Mouse (Mus musculus) forebrain, embryonic 11.5 days (tissue): Measurements from ENCODE around the gene Dctn2. TPM values are rescaled to one million over a fixed set of nuclear protein-coding genes. Genes with fewer than 3 reads are reported as not detected.

Experiments
- ATAC-seq: fragments of 200-750 bp; cut with Nextera tagmentation; replicated peaks from 2 replicates; pipeline ENCODE4 v1.8.0; 2017; ENCODE audit warnings: moderate TSS enrichment; ENCODE audit not compliant: low FRiP score
- DNase-seq: peaks from one replicate; pipeline ENCODE4 v3.0.0-alpha.2; 2017; ENCODE audit warnings: low spot score
- H3K27ac ChIP-seq: fragments of 300-500 bp; sonication (generic); 2 replicates; pipeline ENCODE4 v1.5.1; 2014; ENCODE audit warnings: low read depth, low read length
- H3K27me3 ChIP-seq: fragments of 300-500 bp; sonication (generic); 2 replicates; pipeline ENCODE4 v1.6.1; 2014; ENCODE audit warnings: mild to moderate bottlenecking, low read length, mixed read lengths; ENCODE audit not compliant: control insufficient read depth, insufficient read depth
- H3K36me3 ChIP-seq: fragments of 300-500 bp; sonication (generic); 2 replicates; pipeline ENCODE4 v1.6.1; 2014; ENCODE audit warnings: mild to moderate bottlenecking, low read length, moderate library complexity, mixed read lengths; ENCODE audit not compliant: control insufficient read depth, insufficient read depth
- H3K4me1 ChIP-seq: fragments of 300-500 bp; sonication (generic); replicated peaks from 2 replicates; pipeline ENCODE4 v1.6.1; 2014; ENCODE audit warnings: low read length, mixed read lengths; ENCODE audit not compliant: control insufficient read depth, insufficient read depth
- H3K4me2 ChIP-seq: fragments of 300-500 bp; sonication (generic); 2 replicates; pipeline ENCODE4 v1.6.1; 2014; ENCODE audit warnings: low read depth, mild to moderate bottlenecking, low read length, moderate library complexity, mixed read lengths; ENCODE audit not compliant: severe bottlenecking
- H3K4me3 ChIP-seq: fragments of 300-500 bp; sonication (generic); 2 replicates; pipeline ENCODE4 v1.5.1; 2014; ENCODE audit warnings: low read depth, low read length
- H3K9ac ChIP-seq: fragments of 300-500 bp; sonication (generic); 2 replicates; pipeline ENCODE4 v1.6.1; 2014; ENCODE audit warnings: low read length
- H3K9me3 ChIP-seq: fragments of 300-500 bp; sonication (generic); 2 replicates; pipeline ENCODE4 v1.6.1; 2016; ENCODE audit warnings: low read length, mixed read lengths; ENCODE audit not compliant: control insufficient read depth
- WGBS: fragments of 180-500 bp; shearing (Covaris S2); extraction: QIAGEN DNeasy Blood & Tissue Kit; methylation state at CpG from one replicate; pipeline ENCODE4 v1.1.7; 2014; 5-methylcytosine and 5-hydroxymethylcytosine counted together
- polyA plus RNA-seq: library from polyadenylated mRNA; unstranded; fragments of >200 nt; fragmentation: Nextera tagmentation; extraction: Ambion mirVana; gene quantifications from 2 replicates; pipeline ENCODE4 v1.2.1, GENCODE M21; 2014

Dctn2 gene
- polyA plus RNA-seq, 1 experiment from 2014 or later = 202 TPM

- H3K4me2 ChIP-seq = no peak overlapping the region
- no peaks in the 10 kb centered on the region for H3K9me3 ChIP-seq
- WGBS = 88% methylated on average over 13 of the region's 13 CpGs
- DNase-seq (peak; percentile 43), ATAC-seq (no peak)
- H3K9ac ChIP-seq = no peak overlapping the region
- peaks cover 13% of the 10 kb centered on the region for H3K4me1 ChIP-seq
- H3K4me3 ChIP-seq = no peak overlapping the region
- H3K27me3 ChIP-seq = no peaks in the 10 kb centered on the region
- peaks cover 22% of the 10 kb centered on the region for H3K36me3 ChIP-seq
- H3K27ac ChIP-seq = no peak overlapping the region
Measured at GRCm38 (mm10) chr10:127282620-127283215, 16.6 kb downstream of the Dctn2 start.

GRCm38 (mm10) chr10:127284105-127284622, 18.0 kb downstream of the Dctn2 start:
- WGBS = 92% methylated on average over 7 of the region's 7 CpGs
- no peak for ATAC-seq
- Histone ChIP-seq H3K27me3 (no peaks in the 10 kb centered on the region), H3K36me3 (peaks cover 22% of the 10 kb centered on the region), H3K4me2 (no peak overlapping the region), H3K9me3 (no peaks in the 10 kb centered on the region), H3K9ac (no peak overlapping the region), H3K4me3 (no peak overlapping the region), H3K4me1 (peaks cover 15% of the 10 kb centered on the region), H3K27ac (no peak overlapping the region)
- DNase-seq = peak; percentile 51

DNA sequence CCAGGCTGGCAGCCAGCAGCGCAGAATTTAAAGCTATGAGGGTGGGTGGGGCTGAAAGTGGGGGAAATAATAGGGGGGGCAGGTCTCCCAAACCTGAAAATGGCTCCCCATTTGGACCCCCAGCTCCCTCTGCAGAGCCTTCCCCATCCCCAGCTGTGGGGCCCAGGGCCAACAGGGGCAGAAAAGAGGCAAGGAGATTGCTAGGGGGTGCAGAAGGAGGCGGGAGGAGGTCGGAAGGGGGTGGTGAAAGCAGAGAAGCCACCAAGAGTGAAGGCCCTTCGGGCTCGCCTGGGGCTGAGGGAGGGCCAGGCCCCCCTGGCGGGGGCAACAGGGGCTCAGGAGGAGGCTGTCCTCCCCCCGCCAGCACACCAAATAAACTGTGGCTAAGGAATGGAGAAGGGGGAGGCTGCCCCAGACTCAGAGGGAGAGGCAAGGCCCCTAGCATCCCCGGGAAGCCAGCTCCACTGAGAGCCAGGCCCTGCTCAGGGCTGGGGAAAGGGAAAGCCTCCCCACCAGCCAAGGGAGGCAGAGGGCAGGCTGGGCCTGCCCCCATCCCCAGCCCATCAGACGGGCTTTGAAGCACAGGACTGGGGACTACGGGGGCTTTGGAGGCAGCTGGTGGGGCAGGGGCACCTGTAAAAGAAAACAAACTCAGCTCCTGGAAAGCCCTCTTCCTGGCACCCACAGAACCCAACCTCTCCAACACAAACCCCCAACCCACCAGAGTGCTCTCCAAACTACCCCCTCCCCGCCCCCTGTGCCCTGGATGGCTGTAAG, 18.7 kb downstream of the Dctn2 start:
- H3K4me3 ChIP-seq = no peak overlapping the region

DNA sequence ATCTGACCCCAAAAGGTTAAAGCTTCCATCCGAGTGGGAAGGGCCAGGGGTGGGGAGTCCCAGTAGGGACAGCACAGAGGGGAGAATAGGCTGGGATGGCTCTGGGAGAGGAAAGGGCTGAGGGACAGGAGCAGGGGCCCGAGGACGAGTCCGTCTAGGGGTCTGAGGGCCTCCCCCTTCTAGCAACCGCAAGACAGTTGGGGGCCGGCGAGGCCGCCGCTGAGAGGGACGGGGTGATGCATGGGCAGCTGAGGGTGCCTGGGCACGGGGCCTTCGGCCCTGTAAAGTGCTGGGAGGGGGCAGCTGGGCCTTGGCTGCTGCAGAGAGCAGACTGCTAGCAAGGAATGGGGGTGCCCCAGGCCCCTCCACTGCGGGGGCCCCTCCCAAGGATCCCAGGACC, 19.5 kb downstream of the Dctn2 start:
- H3K4me1 ChIP-seq = peaks cover 15% of the 10 kb centered on the region
- H3K36me3 ChIP-seq = peaks cover 20% of the 10 kb centered on the region; the same call in 1 of the 2 replicates
- no peak overlapping the region for H3K4me3 ChIP-seq
- WGBS = 70% methylated on average over 9 of the region's 13 CpGs
- H3K9me3 ChIP-seq = no peaks in the 10 kb centered on the region
- H3K27ac ChIP-seq = no peak overlapping the region
- no peaks in the 10 kb centered on the region for H3K27me3 ChIP-seq
- H3K9ac ChIP-seq = no peak overlapping the region
- ATAC-seq = no peak
- no peak overlapping the region for H3K4me2 ChIP-seq
- no peak for DNase-seq

More for the DNA sequence above, 18.7 kb downstream of the Dctn2 start:
- no peak overlapping the region for H3K27ac ChIP-seq
- H3K4me1 ChIP-seq = peaks cover 15% of the 10 kb centered on the region
- H3K4me2 ChIP-seq = no peak overlapping the region
- peaks cover 20% of the 10 kb centered on the region; the same call in 1 of the 2 replicates for H3K36me3 ChIP-seq
- no peaks in the 10 kb centered on the region for H3K27me3 ChIP-seq
- H3K9ac ChIP-seq = peak overlapping the region; percentile 20; the same call in 1 of the 2 replicates
- H3K9me3 ChIP-seq = no peaks in the 10 kb centered on the region
- DNase-seq = peak; percentile 47
- no peak for ATAC-seq
- 74% methylated on average over 11 of the region's 11 CpGs for WGBS

GRCm38 (mm10) chr10:127286194-127286593, 20.0 kb downstream of the Dctn2 start:
- Histone ChIP-seq H3K36me3 (peaks cover 20% of the 10 kb centered on the region; the same call in 1 of the 2 replicates), H3K9ac (no peak overlapping the region; the same call in 1 of the 2 replicates), H3K4me1 (peaks cover 15% of the 10 kb centered on the region), H3K27me3 (no peaks in the 10 kb centered on the region), H3K4me3 (peak overlapping the region; percentile 49; the same call in 1 of the 2 replicates), H3K9me3 (no peaks in the 10 kb centered on the region), H3K4me2 (peak overlapping the region; percentile 13; the same call in 1 of the 2 replicates), H3K27ac (no peak overlapping the region)
- 78% methylated on average over 7 of the region's 7 CpGs for WGBS
- ATAC-seq (no peak), DNase-seq (no peak)

GRCm38 (mm10) chr10:127286730-127287129, 20.6 kb downstream of the Dctn2 start:
- no peak overlapping the region; the same call in 1 of the 2 replicates for H3K9ac ChIP-seq
- 57% methylated on average over 7 of the region's 7 CpGs for WGBS
- H3K4me3 ChIP-seq = peak overlapping the region; percentile 49; the same call in 1 of the 2 replicates
- no peak for DNase-seq
- H3K27me3 ChIP-seq = no peaks in the 10 kb centered on the region
- no peak overlapping the region for H3K27ac ChIP-seq
- ATAC-seq = no peak
- peaks cover 20% of the 10 kb centered on the region; the same call in 1 of the 2 replicates for H3K36me3 ChIP-seq
- H3K4me1 ChIP-seq = peaks cover 17% of the 10 kb centered on the region
- peak overlapping the region; percentile 90; the same call in 1 of the 2 replicates for H3K4me2 ChIP-seq
- no peaks in the 10 kb centered on the region for H3K9me3 ChIP-seq

GRCm38 (mm10) chr10:127287271-127287935, 21.2 kb downstream of the Dctn2 start:
- H3K27me3 ChIP-seq = no peaks in the 10 kb centered on the region
- peak overlapping the region; percentile 65 for H3K9ac ChIP-seq
- peak overlapping the region; percentile 90 for H3K4me2 ChIP-seq
- no peaks in the 10 kb centered on the region for H3K9me3 ChIP-seq
- H3K27ac ChIP-seq = peak overlapping the region; percentile 96
- WGBS = 78% methylated on average over 15 of the region's 15 CpGs
- H3K36me3 ChIP-seq = peaks cover 16% of the 10 kb centered on the region; the same call in 1 of the 2 replicates
- ATAC-seq = no peak
- H3K4me3 ChIP-seq = peak overlapping the region; percentile 49
- no peak for DNase-seq
- H3K4me1 ChIP-seq = peaks cover 20% of the 10 kb centered on the region

GRCm38 (mm10) chr10:127287936-127288293, 21.7 kb downstream of the Dctn2 start:
- Histone ChIP-seq H3K27me3 (no peaks in the 10 kb centered on the region), H3K4me1 (peaks cover 21% of the 10 kb centered on the region), H3K27ac (peak overlapping the region; percentile 96), H3K9me3 (no peaks in the 10 kb centered on the region), H3K9ac (peak overlapping the region; percentile 65), H3K4me2 (peak overlapping the region; percentile 90), H3K4me3 (peak overlapping the region; percentile 49), H3K36me3 (peaks cover 12% of the 10 kb centered on the region; the same call in 1 of the 2 replicates)
- DNase-seq (no peak), ATAC-seq (no peak)
- 1% methylated on average over 3 of the region's 3 CpGs for WGBS
